Mouse (Mus musculus) cerebellum, postnatal 36 days (tissue): ENCODE measurements around the gene C2cd4d.

Source experiments
- DNase-seq, 2 experiments: peaks; one replicate each; pipeline ENCODE4 v3.0.0; 2021 to 2022; ENCODE audit warnings: mixed read lengths in 2 of 2

Gene C2cd4d

DNA sequence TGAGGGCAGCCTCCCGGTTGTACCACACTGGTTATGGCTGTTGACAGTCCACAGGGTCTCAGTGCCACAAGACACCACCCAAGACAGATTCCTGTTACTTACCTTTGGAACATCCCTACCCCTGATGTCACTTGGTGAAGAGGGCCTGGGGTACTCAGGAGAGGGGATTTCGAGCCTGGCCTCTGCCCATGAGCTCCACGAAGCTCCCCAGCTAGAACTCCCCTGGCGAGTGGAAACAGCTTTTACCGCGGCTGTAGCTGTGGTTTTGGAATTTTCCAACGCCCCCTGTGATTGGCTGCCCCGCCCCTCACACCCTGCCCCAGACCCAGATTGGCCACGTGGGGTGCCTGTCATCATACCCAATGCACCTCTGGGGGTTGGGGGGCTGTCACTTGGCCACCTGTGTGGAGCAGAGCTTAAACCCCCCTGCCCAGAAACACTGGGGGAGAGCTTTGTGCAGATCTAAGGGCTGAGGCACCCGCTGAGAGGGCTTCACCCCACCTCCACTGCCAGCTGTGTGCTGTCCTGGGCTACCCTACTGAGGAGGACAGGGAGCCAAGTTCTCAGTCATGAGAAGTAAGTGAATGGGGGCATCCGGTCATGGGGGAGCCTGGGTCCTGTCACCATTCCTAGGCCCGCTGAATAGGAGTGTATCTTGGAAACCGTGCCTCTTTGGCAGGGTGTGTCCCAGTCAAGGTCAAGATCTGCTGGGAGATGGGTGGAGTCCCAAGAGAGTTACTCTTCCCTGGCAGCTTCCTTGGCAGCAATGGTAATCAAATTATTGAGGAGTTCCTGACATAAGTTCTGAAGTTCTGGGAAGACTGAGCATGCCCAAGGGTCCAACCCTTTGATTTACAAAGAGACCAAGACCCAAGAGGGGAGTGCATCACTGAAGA is 15.0 kb downstream of the C2cd4d start:
- no peak for DNase-seq

DNA sequence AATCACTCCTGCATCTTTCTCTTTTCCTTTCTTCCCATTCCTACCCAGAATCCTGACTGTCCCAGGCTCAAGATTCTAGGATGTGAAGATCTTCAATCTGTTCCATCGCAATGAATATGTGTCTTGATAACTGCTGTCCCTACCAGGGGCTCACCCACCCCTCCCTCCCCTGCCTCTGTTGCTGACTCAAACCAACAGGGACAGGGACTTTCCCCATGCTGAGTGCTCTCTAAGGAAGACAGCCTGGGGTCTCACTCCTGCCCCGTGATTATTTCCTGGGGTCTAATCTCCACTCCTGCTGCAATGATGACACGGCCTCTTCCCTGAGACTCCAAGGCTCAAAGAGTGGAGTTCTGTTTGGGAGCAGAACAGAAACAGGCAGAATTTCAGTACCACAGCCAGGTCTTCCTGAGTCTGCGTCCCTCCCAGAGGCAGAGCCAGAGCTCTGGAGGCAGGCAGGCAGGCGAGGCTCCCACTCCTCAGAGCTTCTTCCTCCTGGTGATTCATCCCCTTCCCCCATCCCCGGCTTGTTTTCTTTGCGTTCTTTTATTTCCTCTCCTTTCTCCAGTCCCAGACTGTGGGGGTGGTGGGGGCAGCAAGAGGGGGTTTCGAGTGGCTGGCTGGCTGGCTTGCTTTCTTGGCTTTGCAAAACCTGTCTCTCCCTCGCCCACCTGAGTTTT is 17.7 kb downstream of the C2cd4d start:
- DNase-seq, result no peak

DNA sequence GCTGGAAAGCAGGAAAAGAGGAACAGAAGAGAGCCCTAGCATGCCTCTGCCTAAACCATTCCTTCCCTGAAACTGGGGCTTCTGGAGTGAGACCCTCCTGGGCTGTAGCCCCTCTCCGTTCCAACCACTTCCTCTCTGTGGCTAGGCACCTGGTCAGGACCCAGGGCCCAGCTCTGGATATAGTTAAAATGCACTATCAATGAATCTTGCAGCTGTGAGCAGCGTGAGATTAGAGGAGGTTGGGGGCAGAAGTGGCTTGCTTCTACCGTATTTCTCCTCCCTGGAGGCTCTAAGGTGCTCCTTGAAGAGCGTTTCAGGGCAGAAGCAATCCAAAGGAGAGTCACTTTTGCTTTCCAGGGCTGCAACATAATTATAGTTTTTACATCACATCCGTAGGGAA is 20.1 kb downstream of the C2cd4d start:
- no peak for DNase-seq

DNA sequence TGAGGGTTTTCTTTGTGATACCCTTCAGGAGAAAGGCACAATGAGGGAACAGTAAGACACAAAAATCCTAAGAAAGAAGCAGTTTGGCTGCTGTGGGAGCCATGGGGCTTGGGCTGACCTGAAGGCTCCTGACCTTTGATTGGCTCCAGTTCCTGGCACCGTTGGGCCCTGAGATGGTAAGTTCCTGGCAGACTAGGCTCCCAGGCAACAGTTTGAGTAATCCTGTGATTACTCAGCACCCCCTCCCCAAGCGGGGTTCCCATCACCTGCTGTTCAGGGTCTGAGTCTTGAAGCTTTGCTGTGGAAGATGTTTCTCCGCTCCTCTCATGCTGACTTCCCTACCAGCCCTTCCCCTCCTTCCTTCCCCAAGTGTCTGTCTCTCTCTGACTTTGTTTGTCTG is 21.2 kb downstream of the C2cd4d start:
- no peak for DNase-seq

DNA sequence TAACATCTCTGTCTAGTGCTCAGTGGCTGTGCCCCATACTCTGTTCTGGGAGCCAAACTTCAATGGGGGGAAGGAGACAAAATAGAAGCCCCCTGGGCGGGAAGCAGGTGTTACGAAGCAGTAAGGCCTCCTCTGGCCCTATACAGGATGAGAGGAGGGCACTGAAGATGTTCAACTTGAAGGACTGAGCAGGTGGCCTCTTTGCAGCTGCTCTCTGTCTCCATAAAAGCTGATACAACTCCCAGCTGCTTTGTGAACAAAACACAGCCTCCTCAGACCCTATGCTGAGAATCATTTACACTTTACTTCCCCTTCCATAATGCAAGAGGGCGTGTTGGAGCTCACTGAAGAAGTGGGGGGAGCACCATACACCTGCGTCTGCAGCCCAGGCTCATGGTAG is 24.4 kb downstream of the C2cd4d start:
- no peak for DNase-seq

DNA sequence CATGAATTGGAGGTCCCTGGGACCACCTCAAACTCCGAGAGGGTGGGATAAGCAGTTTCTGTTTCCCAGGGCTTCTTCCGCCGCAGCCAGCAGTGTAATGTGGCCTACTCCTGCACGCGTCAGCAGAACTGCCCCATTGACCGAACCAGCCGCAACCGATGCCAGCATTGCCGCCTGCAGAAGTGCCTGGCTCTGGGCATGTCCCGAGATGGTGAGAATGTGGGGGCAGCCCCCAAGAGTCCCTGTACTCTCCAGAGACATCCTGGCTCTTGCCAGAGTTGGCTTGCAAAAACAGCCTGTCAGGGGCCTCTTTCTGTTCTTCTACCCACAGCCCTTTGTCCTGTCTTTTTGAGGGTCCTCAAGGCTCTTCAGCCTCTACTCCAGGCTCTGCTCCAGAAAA is 25.2 kb downstream of the C2cd4d start:
- no peak for DNase-seq

DNA sequence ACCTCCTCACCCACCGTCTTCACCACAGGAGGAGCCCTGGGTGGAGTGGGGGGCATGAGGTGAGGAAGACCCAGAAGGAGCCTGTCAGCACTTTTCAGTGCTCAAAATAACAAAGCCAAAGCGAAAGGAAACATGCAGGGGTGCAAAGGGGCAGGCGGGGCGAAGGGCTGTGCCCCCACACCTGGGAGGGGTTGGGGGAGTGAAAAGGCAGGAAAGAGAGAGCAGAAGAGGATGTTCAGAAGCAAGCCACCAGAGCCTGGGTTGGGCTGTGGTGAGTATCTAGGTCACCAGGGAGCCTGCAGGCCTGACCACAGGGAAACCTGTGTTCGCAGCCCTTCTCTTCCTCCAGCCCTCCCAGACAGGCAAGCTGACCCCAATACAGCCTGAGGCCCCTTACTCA is 25.8 kb downstream of the C2cd4d start:
- no peak for DNase-seq

DNA sequence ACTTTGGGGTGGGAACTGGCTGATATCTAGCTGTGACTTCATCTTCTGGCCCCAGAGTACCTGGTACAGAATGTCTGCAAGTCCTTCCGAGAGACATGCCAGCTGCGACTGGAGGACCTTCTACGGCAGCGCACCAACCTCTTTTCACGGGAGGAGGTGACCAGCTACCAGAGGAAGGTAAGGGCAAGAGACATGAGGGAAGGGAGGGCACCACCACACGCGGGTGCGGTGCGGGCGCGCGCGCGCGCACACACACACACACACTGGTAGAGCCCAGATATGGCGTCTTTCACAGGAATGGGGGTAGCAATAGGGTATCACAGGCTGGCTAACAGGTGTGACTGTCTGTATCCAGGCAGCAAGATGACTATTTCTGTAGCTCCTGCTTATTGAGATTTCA is 27.2 kb downstream of the C2cd4d start:
- no peak for DNase-seq

DNA sequence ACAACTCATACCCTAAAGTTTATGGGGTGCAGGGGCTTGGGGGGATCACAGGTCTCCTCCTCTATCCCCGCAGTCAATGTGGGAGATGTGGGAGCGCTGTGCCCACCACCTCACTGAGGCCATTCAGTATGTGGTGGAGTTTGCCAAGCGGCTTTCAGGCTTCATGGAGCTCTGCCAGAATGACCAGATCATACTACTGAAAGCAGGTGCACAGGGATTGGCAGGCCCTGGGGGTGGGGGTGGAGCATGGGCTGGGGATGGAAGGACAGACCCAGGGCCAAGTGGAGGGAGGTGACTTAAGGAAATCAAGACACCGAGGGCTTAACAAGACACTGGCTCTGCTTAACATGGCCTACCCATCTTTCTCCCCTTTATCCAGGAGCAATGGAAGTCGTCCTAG is 28.8 kb downstream of the C2cd4d start:
- DNase-seq, result no peak

DNA sequence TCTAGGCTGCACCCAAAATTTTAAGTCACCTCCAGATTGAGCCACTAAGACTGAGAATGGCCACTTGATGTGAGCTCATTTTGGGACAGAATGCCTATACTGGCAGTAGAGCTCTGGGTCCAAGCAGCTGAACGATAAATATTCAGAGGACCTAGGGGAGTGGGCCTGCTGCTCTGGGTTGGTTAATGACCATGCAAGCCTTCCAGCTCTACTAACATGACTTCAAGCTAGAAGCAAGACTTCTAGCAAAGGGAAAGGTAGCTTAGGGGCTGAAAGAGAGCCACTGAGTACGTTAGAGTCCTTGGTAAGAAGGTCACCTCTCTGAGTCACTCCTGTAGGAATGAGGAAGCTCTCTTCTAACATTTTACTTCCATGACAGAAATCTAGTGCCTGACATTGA is 29.9 kb downstream of the C2cd4d start:
- DNase-seq, result no peak

DNA sequence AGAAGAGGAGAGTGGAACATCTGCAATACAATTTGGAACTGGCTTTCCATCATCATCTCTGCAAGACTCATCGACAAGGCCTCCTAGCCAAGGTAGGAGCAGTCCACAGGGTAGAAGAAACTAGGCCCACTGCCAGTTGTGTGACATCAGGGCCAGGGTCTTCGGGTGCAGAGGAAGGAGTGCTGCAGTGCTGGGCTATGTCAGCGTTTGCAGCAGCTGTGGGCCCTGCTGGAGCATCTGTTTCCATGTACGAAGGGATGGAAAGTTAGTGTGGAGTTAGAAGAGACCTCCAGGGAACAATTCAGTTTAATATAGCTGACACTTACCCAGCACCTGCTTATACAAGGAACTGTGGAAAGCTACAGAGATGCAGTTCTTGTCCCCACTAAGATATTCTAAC is 30.8 kb downstream of the C2cd4d start:
- no peak for DNase-seq

DNA sequence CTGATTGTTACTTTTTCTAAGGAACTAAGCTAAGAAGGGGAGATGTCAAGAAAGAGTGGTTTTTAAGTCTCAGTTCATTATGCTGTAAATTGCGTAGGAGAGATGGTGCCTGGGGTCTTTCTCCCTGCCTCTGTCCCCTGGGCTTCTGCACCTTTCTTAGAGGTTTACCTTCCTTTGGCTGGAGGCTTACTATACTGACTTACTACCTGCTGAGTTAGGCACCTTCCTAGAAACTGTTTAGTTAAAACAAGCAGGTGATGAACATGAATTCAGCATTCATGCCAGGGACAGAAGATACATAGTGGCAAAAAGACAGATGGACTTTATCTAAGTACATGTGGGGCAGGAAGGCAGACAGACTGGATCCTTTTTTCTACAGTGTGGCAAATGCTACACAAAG is 34.1 kb downstream of the C2cd4d start:
- no peak for DNase-seq

DNA sequence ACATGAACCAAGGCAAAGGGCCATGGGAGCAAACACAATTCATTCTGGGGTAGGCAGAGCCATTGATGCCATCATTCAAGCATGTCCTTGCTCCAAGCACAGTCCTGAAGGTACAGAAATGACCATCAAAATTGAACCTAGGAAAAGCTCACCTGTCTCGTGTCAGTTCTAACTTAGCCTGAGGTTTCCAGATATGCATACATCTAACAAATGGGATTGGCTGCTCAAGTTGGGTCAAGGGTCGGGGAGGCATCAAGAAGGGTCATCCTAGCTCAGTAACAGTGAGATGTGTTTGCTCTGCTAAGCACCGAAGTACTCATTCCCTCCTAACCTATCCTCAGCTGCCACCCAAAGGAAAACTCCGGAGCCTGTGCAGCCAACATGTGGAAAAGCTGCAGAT is 34.6 kb downstream of the C2cd4d start:
- DNase-seq, result no peak

DNA sequence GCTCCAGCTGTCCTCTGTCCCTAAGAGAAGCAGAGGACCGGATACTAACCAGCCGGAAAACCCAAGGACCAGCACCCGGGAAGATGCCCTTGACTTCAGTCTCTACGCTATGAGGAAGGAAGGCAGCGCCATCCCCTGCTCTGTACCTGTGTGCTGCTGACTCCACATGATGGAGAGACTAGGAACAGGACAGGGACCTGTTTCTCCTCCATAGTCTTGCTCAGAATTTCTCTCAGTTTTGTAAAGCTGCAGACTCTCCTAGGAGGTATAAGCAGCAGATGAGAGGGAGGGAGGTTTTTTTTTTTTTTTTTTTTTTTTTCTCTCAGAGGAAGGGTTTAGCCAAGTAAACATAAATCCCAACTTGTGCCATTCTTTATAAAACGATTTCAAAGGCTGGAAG is 36.0 kb downstream of the C2cd4d start, which contains the start of gene Lingo4:
Lingo4 (plus strand) TSS at position 301 of the 400 bp plus-strand sequence.
- DNase-seq, result no peak

DNA sequence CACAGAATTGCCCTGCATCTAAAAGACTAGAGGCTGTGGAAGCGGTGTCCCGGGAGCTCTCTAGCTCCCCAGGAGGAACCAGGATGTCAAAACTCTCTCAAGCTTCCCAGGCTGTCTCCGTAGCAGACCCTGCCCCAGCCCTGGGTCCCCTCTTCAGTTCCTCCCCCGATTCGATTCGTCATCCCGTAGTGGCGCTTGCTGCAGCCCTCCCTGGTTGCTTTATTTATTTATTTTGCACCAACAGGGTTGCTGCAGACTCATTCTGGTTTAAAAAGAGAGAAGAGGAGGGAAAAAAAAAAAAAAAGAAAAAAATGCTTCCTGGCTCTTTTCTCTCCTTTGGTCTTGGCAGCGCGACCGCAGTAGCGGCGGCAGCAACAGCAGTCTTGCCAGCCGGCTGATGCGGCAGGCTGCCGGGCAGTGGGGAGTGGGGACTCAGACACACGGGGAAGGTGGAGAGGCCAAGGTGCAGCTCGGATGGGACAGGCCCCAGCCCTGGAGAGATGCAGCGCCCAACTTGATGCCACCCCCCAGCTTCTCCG is 36.8 kb downstream of the C2cd4d start:
- peak; percentile 16 to 28 for DNase-seq

DNA sequence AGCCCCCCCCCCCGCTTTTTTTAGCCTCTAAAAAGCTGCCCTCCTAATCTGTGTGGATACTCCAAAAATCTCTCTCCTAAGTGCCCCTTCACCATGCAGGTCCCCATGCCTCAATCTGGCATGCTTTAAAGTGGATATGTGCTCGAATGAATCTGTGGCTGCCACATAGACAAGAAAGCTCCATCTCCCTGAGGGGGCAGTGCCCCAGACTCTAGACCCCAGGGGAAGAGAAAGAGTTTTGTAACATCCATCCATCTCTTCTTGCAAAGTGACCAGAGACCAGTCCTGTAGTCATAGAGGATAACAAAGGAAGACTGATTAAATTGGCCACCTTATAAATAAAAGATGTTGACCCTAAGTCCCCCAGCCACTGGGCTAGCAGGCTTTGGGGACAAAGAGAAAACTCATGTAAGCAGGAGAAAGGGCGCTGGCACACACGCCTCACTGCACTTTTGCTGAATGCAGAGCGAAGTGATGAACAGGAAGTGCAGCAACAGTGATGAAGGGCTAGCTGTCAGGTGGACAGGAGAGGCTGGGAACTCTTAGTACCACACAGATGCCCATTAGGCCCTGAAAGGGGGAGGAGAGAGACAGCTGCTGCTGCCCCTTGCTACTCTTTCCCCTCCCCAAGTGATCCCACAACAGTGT is 37.5 kb downstream of the C2cd4d start:
- no peak for DNase-seq

DNA sequence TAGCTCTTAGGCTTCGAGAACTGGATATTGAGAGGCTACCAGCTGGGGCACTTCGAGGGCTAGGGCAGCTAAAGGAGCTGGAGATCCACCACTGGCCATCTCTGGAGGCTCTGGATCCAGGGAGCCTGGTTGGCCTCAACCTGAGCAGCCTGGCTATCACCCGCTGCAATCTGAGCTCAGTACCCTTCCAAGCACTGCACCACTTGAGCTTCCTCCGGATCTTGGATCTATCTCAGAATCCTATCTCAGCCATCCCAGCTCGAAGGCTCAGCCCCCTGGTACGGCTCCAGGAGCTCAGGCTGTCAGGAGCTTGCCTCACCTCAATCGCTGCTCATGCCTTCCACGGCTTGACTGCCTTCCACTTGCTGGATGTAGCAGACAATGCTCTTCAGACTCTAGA is 40.2 kb downstream of the C2cd4d start:
- no peak for DNase-seq

DNA sequence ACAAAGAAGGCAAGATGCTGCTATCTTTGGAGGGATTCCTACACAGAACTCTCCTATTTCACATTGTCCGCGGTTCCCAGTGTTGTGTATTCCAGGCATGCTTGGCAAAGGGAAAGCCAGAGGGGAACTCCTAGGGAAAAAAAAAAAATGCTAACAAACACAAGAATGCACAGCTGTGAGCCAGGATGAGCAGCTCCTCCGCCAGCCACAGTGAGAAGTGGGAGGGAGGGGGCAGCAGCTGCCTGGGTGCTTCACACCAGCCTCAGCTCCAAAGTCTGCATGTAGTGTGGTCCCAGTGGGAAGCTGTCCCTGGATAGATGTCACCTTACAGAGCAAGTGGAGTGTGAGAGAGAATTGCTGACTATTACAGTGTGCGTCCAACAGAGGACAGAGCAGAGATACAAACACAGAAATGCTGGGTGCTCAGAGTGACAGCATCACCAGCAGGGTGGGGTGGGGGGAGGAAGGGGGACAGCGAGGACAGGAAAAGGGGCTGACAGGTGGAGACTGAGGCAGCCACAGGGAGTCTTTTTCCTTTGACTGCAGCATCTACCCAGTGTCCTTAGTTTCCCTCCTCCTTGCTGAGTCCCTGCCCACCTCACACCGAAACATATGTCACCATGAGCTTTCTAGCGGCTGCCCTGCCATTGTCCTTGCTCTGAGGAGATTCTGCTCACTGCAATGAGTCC is 42.3 kb downstream of the C2cd4d start:
- no peak for DNase-seq

DNA sequence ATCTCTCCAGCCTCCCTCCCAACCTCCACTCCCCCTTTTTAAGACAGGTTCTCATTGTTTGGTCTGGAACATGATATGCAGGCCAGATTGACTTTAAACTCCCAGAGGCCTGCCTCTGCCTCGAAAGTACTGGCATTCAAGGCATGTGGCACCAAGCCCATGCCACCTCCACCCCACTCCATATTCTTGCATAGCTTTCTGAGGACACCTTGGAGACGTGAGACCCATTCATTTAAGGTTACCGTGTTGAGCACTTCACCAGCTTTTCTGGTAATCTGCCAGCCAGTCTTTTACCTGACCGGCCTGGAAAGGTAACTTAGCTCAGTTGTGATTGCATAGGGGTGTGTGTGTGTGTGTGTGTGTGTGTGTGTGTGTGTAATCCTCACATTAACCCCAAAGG is 43.3 kb downstream of the C2cd4d start:
- DNase-seq, result no peak

DNA sequence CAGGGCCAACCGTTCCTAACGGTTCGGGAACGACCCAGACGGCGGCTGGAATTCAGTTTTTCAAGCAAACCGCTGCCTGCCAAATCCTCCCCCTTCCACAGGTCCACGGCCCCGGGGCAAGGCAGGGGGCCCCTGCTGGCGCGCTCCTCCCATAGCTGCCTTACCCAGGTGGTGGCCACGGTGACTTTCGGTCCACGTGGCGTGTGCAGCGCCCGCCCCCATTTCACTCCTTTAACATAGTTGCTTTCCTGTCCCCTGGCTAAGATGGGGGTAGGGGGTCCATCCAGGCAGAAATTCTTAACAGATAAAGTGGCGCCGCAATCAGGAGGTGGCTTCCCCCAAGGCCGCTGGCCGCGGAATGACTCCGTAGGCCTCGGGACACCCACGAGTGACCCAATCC is 50.3 kb downstream of the C2cd4d start:
- DNase-seq, result peak in 1 of 2 experiments; percentile 61

DNA sequence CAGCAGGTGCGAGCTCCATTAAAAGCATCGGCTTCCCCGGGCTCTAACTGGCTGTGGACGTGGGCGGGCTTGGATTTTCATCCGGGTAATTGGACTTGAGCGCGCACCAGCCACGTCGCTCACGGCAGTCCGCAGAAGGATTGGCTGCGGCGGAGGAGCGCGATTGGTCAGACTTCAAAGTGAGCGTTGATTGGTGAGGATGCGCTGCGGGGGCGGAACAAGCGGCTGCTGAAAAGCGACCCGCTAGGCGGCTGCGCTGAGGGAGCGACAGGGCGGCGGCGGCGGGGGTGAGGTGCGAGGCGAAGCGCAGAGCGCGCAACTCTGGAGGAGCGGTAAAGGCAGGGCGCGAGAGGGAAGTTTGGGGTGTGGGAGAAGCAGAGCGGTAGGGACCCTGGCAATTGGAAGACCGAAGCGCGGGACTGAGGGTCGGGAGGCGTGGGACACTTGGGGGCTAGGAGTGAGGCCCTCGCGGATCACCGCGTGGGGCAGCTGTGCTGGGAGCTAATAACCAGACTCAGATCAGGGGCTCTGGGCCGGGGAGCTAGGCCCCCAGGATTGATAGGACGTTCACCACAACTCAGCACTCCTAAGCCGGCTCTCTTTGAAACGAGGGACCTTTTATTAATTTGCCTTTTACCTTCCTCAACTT is 50.9 kb downstream of the C2cd4d start, which contains the start of gene Tdrkh:
Tdrkh (plus strand) TSS at position 243 of the 649 bp plus-strand sequence.
- peak; percentile 97 to 98 for DNase-seq
